Mouse (Mus musculus) Patski (cell line): ENCODE measurements around the gene Khdrbs2. TPM values are rescaled to one million over a fixed set of nuclear protein-coding genes. Genes with fewer than 3 reads are reported as not detected.

Source experiments
- ATAC-seq: fragments of 100-300 bp; one replicate; pipeline ENCODE4 v1.8.0; 2021
- CTCF ChIA-PET: fragments of 350-600 bp; sonication (Branson Sonifier 250); formaldehyde crosslinking; loops from one replicate; lab custom pipeline; 2022; ENCODE audit warnings: inconsistent platforms; lab: Charles Lee
- POLR2A ChIA-PET: fragments of 350-600 bp; sonication (Branson Sonifier 250); formaldehyde crosslinking; loops from one replicate; lab custom pipeline; 2022; ENCODE audit warnings: antibody characterized with exemption, inconsistent platforms; lab: Charles Lee
- DNase-seq: peaks from one replicate; pipeline ENCODE4 v3.0.0-alpha.2; 2011; ENCODE audit warnings: low read depth, low spot score
- H3K27me3 ChIP-seq: fragments of 371-371 bp; one replicate; pipeline ENCODE4 v1.5.1; 2021
- CTCF ChIP-seq: fragments of 100-300 bp; IDR thresholded peaks from one replicate; pipeline ENCODE4 v1.5.1; 2021
- in situ Hi-C: fragments of 300-500 bp; cut with MboI; formaldehyde crosslinking; loops from 3 replicates; pipeline ENCODE4 v1.11.1; 2018; ENCODE audit warnings: low pct_unique_long_range_greater_than_20kb, mixed read lengths
- polyA plus RNA-seq: library from polyadenylated mRNA; unstranded; gene quantifications from one replicate; pipeline ENCODE4 v1.2.3, GENCODE M21; 2021

Khdrbs2 gene
- polyA plus RNA-seq, 1 experiment from 2014 or later = 0.01 TPM

GRCm38 (mm10) chr1:32309637-32310036, 137.1 kb downstream of the Khdrbs2 start:
- CTCF ChIA-PET = no interaction called here
- H3K27me3 ChIP-seq = no peaks in the 10 kb centered on the region
- no peak for ATAC-seq
- TF ChIP-seq CTCF = no peak
- in situ Hi-C loops = no loop called here
- POLR2A ChIA-PET = no interaction called here
- no peak for DNase-seq

GRCm38 (mm10) chr1:32339108-32339507, 166.6 kb downstream of the Khdrbs2 start:
- DNase-seq (no peak), ATAC-seq (no peak)
- in situ Hi-C loops = no loop called here
- ChIA-PET CTCF (no interaction called here), POLR2A (no interaction called here)
- H3K27me3 ChIP-seq = no peaks in the 10 kb centered on the region
- no peak for TF ChIP-seq CTCF

GRCm38 (mm10) chr1:32347538-32347937, 175.0 kb downstream of the Khdrbs2 start:
- POLR2A ChIA-PET = no interaction called here

GRCm38 (mm10) chr1:32352076-32352475, 179.6 kb downstream of the Khdrbs2 start:
- ChIA-PET POLR2A (no interaction called here), CTCF (no interaction called here)
- ATAC-seq = no peak
- in situ Hi-C loops = no loop called here
- no peaks in the 10 kb centered on the region for H3K27me3 ChIP-seq
- no peak for DNase-seq
- no peak for TF ChIP-seq CTCF

More at GRCm38 (mm10) chr1:32347538-32347937, 175.0 kb downstream of the Khdrbs2 start:
- no peaks in the 10 kb centered on the region for H3K27me3 ChIP-seq
- TF ChIP-seq CTCF = no peak
- ATAC-seq (no peak), DNase-seq (no peak)
- CTCF ChIA-PET = no interaction called here
- in situ Hi-C loops = no loop called here

GRCm38 (mm10) chr1:32363539-32363938, 191.0 kb downstream of the Khdrbs2 start:
- ChIA-PET POLR2A (no interaction called here), CTCF (no interaction called here)
- no peak for ATAC-seq
- DNase-seq = no peak
- H3K27me3 ChIP-seq = no peaks in the 10 kb centered on the region
- in situ Hi-C loops = no loop called here
- TF ChIP-seq CTCF = no peak

GRCm38 (mm10) chr1:32397553-32397952, 225.0 kb downstream of the Khdrbs2 start:
- no peak for DNase-seq
- CTCF ChIA-PET = no interaction called here
- no peaks in the 10 kb centered on the region for H3K27me3 ChIP-seq
- in situ Hi-C loops = no loop called here
- no peak for ATAC-seq
- POLR2A ChIA-PET = no interaction called here
- TF ChIP-seq CTCF = no peak

GRCm38 (mm10) chr1:32407651-32408050, 235.1 kb downstream of the Khdrbs2 start:
- ATAC-seq = no peak
- no peaks in the 10 kb centered on the region for H3K27me3 ChIP-seq
- TF ChIP-seq CTCF = no peak
- DNase-seq = no peak
- ChIA-PET POLR2A (no interaction called here), CTCF (no interaction called here)
- in situ Hi-C loops = no loop called here

GRCm38 (mm10) chr1:32428410-32428809, 255.9 kb downstream of the Khdrbs2 start:
- H3K27me3 ChIP-seq = no peaks in the 10 kb centered on the region
- ATAC-seq = no peak
- in situ Hi-C loops = no loop called here
- ChIA-PET POLR2A (no interaction called here), CTCF (no interaction called here)
- DNase-seq = no peak
- TF ChIP-seq CTCF = no peak

- POLR2A ChIA-PET = no interaction called here
Measured at GRCm38 (mm10) chr1:32429493-32429892, 257.0 kb downstream of the Khdrbs2 start.

GRCm38 (mm10) chr1:32430516-32430915, 258.0 kb downstream of the Khdrbs2 start:
- ATAC-seq = no peak
- ChIA-PET POLR2A (no interaction called here), CTCF (no interaction called here)
- DNase-seq = no peak
- H3K27me3 ChIP-seq = no peaks in the 10 kb centered on the region
- in situ Hi-C loops = no loop called here
- TF ChIP-seq CTCF = no peak

More at GRCm38 (mm10) chr1:32429493-32429892, 257.0 kb downstream of the Khdrbs2 start:
- DNase-seq (no peak), ATAC-seq (no peak)
- in situ Hi-C loops = no loop called here
- CTCF ChIA-PET = no interaction called here
- H3K27me3 ChIP-seq = no peaks in the 10 kb centered on the region
- no peak for TF ChIP-seq CTCF

- POLR2A ChIA-PET = no interaction called here
- ATAC-seq (no peak), DNase-seq (no peak)
- in situ Hi-C loops = no loop called here
- no peaks in the 10 kb centered on the region for H3K27me3 ChIP-seq
- CTCF ChIA-PET = no interaction called here
- no peak for TF ChIP-seq CTCF
Measured at GRCm38 (mm10) chr1:32433118-32433517, 260.6 kb downstream of the Khdrbs2 start.

GRCm38 (mm10) chr1:32443927-32444326, 271.4 kb downstream of the Khdrbs2 start:
- H3K27me3 ChIP-seq = no peaks in the 10 kb centered on the region
- ATAC-seq (no peak), DNase-seq (no peak)
- ChIA-PET CTCF (no interaction called here), POLR2A (no interaction called here)
- TF ChIP-seq CTCF = no peak
- in situ Hi-C loops = no loop called here
